Mouse (Mus musculus): Measurements from ENCODE around the gene Esm1.

- TF ChIP-seq POLR2A (IDR thresholded peaks at IDR 0.05; ENCODE audit: insufficient read depth, low read length), result no peak
- TF ChIP-seq CTCF (IDR thresholded peaks at IDR 0.05; ENCODE audit: low read depth, low read length), result no peak
- no peak for TF ChIP-seq EP300 (IDR thresholded peaks at IDR 0.05; ENCODE audit: insufficient read depth, low read depth, low read length)
Observed at GRCm38 (mm10) chr13:113205346-113205745, 4.1 kb upstream of the Esm1 start.
